Mouse (Mus musculus): Measurements from ENCODE around the gene Saal1.
"Not testable (repeated sequence)": the region's sequence is repeated elsewhere in the genome, so short reads cannot be mapped to it uniquely, and the experiment has no call there.

Gene Saal1

DNA sequence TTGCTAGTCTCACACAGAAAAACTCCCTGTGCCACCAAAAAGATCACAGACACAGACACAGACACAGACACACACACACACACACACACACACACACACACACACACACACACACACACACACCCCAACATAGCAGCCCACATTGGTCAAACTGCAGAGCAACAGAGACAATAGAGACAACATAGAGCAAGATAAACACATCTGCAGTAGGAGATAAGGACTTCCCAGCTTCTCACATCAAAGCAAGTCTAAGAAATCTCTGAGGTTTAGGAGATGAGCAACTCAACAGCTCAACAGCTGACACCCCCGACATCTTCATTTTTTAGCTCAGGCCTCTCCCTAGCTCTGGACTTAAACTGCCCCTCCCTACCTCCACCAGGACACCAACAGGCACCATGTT lies 13.7 kb downstream of the Saal1 start:
- DNase-seq (ENCODE audit: low spot score), result no peak

DNA sequence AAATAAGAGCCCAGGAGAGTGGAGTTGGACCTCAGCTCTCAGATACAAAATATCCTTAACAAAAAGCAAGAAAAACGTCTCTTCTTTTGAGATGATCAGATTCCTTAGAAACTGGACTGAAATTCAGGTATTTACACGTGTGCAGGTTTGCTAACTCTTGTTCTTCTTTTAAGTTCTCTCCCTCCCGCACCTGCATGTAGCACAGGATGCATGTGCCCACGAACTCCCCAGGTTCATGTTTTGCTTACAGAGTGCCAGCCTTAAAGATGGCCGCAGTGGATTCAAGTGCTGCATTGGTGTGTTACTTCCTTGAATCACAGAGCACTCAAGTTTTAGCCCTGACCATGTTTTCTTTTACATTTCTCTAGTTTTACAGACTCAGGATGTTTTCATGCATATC lies 23.7 kb downstream of the Saal1 start:
- DNase-seq (ENCODE audit: low spot score), result no peak

DNA sequence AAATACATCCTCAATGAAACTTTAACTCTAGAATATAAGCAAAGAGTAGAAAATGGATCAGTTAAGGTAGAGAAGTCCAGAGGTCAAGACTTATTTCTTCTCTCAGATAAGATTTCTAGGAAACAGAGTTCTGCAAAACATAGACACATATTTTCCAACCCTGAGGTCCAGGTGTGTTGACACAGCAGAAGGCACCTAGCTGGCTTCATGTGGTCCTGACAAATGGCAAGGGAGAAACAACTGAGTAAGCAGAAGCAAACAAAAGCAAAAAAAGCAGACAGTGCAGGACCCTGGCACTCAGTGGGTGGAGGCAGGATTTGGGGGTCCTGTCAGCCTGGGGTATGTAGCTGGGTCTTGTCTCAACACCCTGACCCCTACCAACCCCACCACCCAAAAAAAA lies 29.7 kb downstream of the Saal1 start:
- DNase-seq (ENCODE audit: low spot score), result no peak

DNA sequence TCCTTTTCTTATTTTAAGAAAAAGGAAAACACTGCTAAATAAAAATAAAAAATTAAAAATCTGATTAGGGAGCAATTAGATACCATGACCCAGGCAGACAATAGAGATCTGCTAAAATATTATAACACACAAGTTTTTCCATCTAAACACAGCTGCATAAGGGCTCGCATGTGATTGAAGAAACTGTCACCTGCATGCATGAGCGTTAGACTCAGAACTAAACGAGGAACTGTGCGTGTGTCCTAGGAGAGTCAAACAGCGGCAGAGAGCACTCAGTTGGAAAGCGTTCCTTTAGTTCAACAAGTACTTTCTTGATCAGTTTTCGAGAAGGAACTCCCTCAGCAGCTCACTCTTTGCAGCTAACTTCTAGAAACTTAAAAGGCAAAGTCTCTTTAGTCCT lies 31.4 kb downstream of the Saal1 start:
- not testable (repeated sequence) for DNase-seq (ENCODE audit: low spot score)

DNA sequence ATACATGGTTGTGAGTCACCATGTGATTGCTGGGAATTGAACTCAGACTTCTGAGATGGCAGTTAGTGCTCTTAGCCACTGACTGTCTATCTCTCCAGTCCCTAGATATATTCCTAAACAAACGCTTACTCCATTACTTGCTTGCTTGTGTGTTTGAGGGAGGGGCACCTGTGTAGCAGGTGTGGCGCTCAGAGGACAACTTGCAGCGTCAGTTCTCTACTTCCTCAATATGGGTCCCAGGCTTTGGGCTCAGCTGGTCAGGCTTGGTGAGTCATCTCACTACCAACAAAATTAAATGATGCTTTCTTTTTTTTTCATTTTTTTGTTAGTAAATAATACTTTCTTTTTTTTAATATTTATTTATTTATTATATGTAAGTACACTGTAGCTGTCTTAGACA lies 32.1 kb downstream of the Saal1 start:
- no peak for DNase-seq (ENCODE audit: low spot score)

DNA sequence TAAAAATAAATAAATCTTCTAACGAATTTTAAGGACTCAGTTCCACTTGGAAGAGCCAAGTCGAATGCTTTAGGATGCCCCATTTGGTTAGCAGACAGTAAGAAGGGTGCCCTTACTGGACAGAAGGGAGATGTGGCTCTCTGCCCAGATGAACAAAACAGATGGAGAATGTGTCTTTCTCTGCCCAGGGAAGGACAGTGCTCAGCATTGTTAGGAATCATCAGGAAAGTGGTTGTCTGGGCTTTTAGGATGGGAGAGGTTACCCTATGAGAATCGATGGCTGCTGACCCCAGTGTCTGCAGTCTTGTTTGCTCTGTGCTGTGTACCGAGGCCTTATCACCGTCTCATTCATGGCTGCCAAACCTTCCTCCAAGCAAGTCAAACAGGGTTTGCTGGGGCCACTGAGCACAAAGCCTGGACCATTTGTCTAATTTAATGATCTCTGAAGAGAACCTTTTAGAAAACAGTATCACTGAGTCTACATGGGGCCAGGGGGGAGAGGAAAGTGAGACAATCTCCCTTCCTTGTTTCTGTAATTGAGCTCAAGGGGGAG lies 33.6 kb downstream of the Saal1 start:
- no peak for DNase-seq (ENCODE audit: low spot score)

DNA sequence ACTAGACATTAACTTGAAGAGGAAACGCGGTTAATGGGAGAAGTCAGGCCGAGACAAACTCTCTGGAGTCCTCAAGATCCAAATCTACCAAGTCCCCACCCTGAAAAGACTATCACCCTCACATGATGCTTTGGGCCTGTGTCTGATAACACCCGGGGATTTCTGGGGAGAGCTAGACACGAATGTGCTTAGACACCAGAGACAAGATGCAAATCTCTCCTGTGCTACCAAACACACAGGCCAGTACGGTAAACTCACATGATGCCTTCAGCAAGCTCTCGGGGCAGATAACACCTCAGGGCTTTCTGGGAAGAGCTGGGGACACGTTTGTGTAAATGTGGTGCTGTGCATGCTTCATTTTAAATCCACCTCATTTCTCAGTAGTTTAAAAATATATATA lies 34.6 kb downstream of the Saal1 start:
- DNase-seq (ENCODE audit: low spot score), result no peak

DNA sequence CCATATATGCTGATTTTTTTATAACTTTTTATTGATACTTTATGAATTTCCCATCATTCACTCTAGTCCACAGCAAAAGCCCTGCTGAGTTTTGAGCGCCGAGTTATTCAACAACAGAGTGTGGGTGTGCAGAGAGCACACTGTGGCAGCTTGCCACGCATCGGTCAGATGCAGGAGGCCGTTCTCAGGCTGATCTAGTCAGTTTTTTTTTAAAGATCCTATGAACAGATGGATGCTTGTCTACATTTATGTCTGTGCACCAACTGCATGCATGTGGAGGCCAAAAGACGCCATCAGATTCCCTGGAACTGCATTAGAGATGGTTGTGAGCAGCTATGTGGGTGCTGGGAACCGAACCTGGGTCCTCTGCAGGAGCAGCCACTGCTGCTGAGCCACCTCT lies 35.4 kb downstream of the Saal1 start:
- no peak for DNase-seq (ENCODE audit: low spot score)

DNA sequence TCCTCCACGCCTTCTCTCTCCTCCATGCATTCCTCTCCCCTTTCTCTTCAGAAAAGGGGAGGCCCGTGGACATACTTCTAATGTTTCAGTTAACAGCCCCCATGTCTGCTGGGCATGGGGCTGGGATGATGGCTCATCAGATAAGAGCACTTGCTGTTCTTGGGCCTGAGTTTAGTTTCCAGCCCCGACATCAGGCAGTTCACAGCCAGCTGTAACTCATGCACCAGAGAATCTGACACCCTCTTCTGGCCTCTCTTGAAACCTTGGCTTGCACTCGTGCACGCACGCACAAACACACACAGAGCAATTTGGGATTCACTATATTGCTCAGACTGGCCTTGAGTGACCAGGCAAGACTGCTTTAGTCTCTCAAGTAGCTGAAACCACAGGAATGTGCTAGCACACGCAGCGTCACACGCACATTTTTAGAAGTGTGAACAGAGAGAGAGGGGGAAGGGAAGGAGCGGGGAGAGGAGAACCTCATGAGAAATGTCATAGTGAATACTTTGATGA lies 38.3 kb downstream of the Saal1 start, which contains the start of gene Tph1:
Tph1 (minus strand) TSS at position 378 of the 513 bp plus-strand sequence.
- no peak for DNase-seq (ENCODE audit: low spot score)

DNA sequence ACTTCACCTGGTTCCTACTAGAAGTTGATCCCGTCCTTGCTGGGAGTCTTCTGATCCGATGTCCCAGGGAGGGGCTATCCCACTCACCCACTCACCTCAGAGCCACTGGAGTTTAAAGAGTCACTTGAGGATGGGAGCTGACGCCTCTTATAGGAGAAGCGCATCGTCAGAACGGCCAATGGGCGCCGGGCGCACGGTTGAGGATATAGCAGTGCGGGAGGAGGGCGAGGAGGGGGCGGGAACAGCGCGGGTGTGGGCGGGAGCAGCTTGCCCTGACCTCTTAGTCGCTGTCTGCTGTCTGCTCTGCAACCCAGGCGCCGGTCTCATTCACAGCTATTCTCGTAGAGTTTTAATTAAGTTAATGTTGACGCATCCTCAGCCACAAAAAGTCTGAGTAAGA lies 43.2 kb downstream of the Saal1 start:
- no peak for DNase-seq (ENCODE audit: low spot score)

DNA sequence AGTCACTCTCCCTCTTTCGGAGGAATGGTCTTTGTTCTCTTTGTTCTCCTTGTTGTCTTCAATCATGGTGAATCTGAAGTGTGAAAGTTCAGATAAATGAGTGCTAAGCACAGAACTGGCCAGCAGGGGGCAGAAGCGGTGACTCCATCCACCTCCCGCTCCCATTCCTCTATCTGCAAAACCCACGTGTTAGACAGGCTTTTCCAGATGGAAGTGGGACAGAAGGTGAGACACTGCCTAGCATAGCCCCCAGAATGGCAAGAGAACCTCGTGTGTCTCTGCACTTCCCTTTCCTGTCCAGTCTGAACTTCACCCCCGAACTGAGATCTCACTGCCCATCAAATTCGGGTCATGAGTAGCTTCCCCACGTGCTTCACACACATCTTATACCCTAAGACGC lies 45.2 kb downstream of the Saal1 start:
- DNase-seq (ENCODE audit: low spot score), result no peak

DNA sequence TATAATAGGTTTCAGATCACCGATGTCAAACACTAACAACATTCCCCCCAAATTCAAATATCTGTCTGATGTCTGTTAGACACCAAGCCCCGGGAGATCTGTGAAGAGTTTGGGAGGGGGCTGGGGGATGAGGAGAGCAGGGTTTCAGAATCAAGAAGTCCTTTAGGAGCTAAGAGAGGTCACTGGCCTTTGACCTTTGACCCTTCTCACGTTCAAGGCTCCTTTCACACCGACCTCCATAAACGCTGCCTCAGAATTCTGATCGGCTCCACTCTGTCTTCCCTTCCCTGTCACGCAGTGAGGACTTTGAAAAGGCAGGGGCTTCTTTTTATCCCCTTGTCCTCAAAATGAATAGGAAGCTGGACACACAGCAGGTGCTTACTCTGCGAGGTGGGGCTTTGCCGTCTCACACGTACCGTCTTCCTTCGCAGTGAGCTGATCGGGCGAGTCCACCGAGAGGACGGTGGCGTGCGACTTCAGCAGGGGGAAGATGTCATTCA lies 48.8 kb downstream of the Saal1 start:
- no peak for DNase-seq (ENCODE audit: low spot score)

DNA sequence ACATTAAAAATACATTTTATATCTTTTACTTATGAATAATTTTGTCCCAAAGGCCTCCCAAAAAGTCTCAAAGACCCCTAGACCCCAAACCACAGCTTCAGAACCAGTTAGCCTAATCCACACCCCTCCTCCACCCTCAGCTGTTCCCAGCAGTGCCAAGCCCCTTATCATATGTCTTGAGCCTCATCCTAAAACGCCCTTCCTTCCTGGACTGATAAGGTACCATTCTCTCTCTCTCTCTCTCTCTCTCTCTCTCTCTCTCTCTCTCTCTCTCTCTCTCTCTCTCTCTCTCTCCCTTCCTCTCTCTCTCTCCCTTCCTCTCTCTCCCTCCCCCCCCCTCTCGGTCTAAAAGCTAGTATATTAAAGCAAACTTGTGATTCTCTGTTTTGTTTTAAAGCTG lies 58.2 kb downstream of the Saal1 start:
- DNase-seq (ENCODE audit: low spot score), result no peak

DNA sequence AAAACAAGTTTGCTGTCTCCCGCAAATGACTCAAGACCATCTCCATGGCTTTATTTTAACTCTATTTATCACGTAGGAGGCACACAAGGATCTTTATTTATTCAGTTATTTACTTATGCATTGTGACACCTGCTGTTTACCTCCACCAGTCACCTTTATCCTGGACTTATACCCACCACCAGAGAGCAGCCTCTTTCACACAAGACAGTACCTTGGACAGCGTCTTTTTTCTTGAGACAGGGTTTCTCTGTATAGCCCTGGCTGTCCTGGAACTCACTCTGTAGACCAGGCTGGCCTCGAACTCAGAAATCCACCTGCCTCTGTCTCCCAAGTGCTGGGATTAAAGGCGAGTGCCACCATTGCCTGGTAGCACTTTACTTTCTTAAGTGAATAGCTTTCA lies 60.2 kb downstream of the Saal1 start:
- not testable (repeated sequence) for DNase-seq (ENCODE audit: low spot score)

DNA sequence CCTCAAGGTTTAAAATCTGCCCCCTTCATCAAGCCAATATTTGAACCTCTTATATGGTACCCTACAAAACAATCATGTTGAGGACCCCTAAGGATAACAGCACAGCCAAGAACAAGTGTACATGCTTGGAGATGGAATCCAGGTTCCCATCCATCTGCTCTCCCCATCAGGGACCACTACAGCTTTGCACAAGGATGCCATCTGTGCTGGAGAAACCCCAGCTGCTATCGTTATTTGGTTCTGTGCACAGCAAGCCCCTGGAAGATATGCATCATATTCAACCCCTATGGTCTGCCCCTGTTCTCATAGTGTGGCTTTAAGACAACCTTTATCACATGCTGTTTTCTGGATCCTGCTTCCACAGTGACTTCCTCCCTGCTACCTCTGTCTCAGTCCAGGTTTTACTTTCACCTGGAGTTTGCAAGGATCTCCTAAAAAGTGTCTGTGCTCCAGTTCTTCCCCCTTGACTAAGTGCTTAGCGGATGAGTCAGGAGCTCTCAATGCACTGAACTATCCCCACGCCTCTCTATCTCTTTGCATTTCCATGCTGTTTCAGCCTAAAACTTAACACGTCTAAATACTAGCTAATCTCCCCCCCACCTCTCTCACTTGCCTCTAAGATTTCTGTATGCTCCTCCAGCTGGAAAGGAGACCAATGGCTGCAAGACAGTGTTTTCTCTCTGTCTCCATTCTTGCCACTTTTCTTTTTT lies 61.9 kb downstream of the Saal1 start:
- DNase-seq (ENCODE audit: low spot score), result no peak

DNA sequence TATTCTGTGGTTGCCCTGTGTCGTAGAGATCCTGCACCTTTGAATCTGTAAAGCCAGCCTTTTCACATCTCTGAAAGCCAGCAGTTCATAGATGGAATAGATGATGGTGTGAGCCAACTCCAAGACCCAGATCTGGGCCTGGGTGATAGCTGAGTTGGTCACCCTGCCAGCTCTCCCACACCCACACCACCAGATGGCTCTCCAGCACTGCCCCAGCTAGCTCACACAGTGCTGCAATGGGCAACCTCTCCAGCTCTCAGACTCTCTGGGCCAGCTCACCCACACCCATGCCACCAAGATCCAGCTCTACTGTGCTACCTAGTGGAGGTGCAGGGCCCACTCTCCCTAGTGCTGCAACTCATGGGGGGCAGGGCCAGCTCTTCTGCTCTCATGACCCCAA lies 67.3 kb downstream of the Saal1 start:
- no peak for DNase-seq (ENCODE audit: low spot score)

DNA sequence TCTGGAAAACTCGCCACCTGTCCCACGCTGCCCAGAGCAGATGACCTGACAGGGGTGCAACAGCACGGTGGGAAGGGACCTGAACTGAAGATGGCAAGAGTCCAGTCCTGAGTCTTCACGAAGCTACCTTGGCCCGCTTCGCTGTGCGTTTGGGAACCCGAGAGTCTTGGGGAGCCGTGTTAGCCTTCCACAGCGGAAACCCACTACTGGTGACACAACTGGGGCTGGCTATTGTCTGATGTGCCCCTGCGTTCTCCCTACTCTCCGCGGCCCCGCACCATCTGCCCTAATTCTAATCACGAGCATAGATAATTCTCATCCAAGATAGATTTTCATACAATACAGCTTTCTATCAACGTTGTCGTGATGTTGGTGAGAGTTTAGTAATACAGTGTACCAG lies 70.4 kb downstream of the Saal1 start:
- DNase-seq (ENCODE audit: low spot score), result no peak

DNA sequence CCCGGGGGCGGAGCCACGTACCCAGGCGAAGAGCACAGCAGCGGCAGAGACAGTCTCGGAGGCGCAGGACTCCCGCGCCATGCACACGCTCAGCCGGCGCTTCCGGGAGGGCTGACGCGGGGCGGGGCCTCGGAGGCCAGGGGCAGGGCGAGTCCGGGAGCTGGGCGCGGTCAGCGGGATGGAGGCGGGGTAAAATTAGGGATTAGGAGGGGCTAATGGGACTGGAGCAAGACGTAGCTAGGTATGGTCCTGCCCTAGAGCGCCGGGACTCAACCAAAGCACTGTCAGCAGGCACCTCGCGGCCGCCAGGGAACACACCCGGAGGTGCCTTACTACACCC lies 70.8 kb downstream of the Saal1 start, which contains the start of gene Sergef:
Sergef (minus strand) TSS at position 116 of the 340 bp plus-strand sequence.
- DNase-seq (ENCODE audit: low spot score), result peak; percentile 93

DNA sequence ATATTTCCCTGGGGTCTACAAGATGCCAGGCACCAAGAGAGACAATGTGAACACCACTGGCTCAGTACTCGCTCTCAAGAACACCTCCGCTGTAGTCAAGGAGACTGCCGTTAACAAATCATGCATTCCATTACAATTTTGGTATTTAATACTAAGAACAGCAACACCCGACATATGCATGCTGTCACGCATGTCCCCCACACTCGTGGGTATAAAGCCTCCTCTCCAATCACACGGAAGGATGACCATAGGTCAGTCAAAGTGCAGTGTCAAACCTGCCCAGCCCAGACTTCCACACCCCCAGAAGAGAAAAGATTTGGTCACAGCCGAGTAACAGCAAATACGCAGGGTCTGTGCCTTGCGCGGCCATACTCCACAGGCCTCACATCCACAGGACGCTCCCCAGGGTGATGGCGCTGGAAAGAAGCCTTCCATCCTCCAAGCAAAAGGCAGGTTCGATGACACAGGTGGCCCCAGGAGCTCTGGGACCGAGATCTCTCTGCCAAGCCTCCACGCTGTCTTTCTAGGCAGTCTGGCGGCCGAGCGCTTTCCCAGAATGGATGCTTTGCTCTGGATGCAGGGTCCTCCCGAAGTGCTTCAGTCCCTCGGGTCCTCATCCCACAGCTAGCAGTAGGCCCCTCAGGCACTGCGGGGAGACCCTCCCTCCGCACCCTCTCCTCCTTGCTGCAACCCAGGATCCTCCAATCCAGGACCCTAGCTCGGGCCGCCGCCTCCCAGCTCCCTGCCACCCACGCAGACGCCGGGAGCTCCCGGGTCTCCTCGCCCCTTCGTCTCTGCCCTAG lies 71.4 kb downstream of the Saal1 start:
- DNase-seq (ENCODE audit: low spot score), result no peak

Data from lung, postnatal 25 days (tissue).